Mouse (Mus musculus) megakaryocyte, embryonic 14.5 days (primary cell): ENCODE measurements around the gene Kcna5.

Experiments used
- FLI1 ChIP-seq: IDR thresholded peaks from 2 replicates; pipeline ENCODE4 v1.6.1; 2012; ENCODE audit warnings: low read length, inconsistent platforms, mixed read lengths
- GATA1 ChIP-seq: IDR thresholded peaks from 3 replicates; pipeline ENCODE4 v1.6.1; 2012; ENCODE audit warnings: mixed read lengths, low read length, inconsistent platforms, borderline replicate concordance

DNA sequence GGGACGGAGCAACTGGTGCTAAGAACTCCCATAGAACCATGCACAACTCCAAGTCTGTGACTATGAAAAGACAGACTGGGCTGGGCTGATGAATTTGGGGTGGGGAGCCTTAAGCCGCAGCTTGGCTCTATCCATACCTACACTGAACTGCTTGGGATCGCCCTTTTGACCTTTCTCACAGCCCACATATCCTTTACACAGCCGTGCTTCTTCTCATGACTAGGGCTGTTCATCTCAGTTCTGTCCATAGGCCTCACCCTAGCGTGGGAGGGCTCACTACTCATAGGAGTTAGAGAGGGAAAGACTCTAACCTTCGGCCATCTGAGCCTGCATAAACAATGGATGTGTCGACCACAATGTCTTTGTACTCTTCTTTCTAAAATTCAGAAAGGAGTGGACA is 39.6 kb upstream of the Kcna5 start:
- TF ChIP-seq GATA1 = no peak
- no peak for TF ChIP-seq FLI1
